Comparison of ENCODE assay signal across 8 mouse cellular contexts in genomic region chr6:143166452-143167357, GRCm38 (mm10). TPM values are rescaled to one million over a fixed set of nuclear protein-coding genes. Genes with fewer than 3 reads are reported as not detected.
DNase-seq lines count a peak whose midpoint lies in the region; ATAC-seq lines count a peak whose summit lies in the region.

Etnk1 (plus strand) TSS chr6:143167221.

- no peaks in the 10 kb centered on the region for H3K4me1 ChIP-seq in hindbrain, embryonic 11.5 days (replicated peaks; ENCODE audit: control insufficient read depth, insufficient read depth, low read length)

- no peaks in the 10 kb centered on the region; the same call in 1 of the 2 replicates for H3K27me3 ChIP-seq in hindbrain, embryonic 11.5 days (ENCODE audit: control insufficient read depth, insufficient read depth, low read length)

- WGBS in hindbrain, embryonic 11.5 days, result under 1% methylated on average over 66 of the region's 81 CpGs

- peak within 1 kb of the TSS; percentile 80 for H3K4me3 ChIP-seq in hindbrain, embryonic 11.5 days (ENCODE audit: low read depth, low read length)

- peak; percentile 98 for ATAC-seq in hindbrain, embryonic 11.5 days (ENCODE audit: low FRiP score)

- peak within 1 kb of the TSS; percentile 91 for H3K27ac ChIP-seq in hindbrain, embryonic 11.5 days (ENCODE audit: low read depth, low read length)

- H3K4me2 ChIP-seq in hindbrain, embryonic 11.5 days (replicated peaks; ENCODE audit: low read depth, low read length), result peak within 1 kb of the TSS; percentile 83

- peaks cover 2% of the 10 kb centered on the region; the same call in 1 of the 2 replicates for H3K36me3 ChIP-seq in hindbrain, embryonic 11.5 days (ENCODE audit: control insufficient read depth, insufficient read depth, low read length)

- no peaks in the 10 kb centered on the region for H3K9me3 ChIP-seq in hindbrain, embryonic 11.5 days (ENCODE audit: control insufficient read depth, low read length)

- peak within 1 kb of the TSS; percentile 87 for H3K9ac ChIP-seq in hindbrain, embryonic 11.5 days (ENCODE audit: low read depth, low read length)

- peak; percentile 98 for DNase-seq in Muller cell, postnatal 12 days (ENCODE audit: inconsistent ontology term)
- DNase-seq in cerebellum, adult 9-11 months, result peak; percentile 99
- peak; percentile 95 to 99 for DNase-seq in frontal cortex, adult 2 months (ENCODE audit: extremely low spot score in 1 of 2, low spot score in 1 of 2)
- DNase-seq in hindbrain, embryonic 11.5 days (ENCODE audit: low spot score), result peak; percentile 96
- peak; percentile 100 for DNase-seq in layer of hippocampus, postnatal 10 days (ENCODE audit: low spot score in 2 of 2)
- DNase-seq in lung, postnatal 10 days, result peak; percentile 94
- peak; percentile 95 for DNase-seq in ovary, postnatal 36 days (ENCODE audit: low spot score)
- peak; percentile 99 for DNase-seq in thymus, postnatal 25 days

RNA-seq across cellular contexts. Expression of gene Etnk1, which starts in this region (rescaled TPM):
- 174 and 184 TPM in 2 replicates for polyA plus RNA-seq in frontal cortex, adult 2 months (2012; rRNA removed)
- polyA plus RNA-seq in hindbrain, embryonic 11.5 days (2014; fragmentation: Nextera tagmentation; extraction: Ambion mirVana), result 35.5 and 35.9 TPM in 2 replicates
- total RNA-seq in layer of hippocampus, postnatal 10 days (2021), result 100 to 1,000 TPM; 142 to 157 TPM

Comparison
In these comparisons a context has a peak if more than half of its experiments do, and no peak if none do; other contexts are left out.
1. Peak in every context shown above with its lines: DNase-seq, ATAC-seq, H3K4me3 ChIP-seq and H3K27ac ChIP-seq.